In genomic region chr3:51196724-51197111, GRCm38 (mm10) we compare ENCODE assay signal across 16 mouse cellular contexts. TPM values are rescaled to one million over a fixed set of nuclear protein-coding genes. Genes with fewer than 3 reads are reported as not detected.
A peak's percentile ranks its signal among the peaks of the same experiment; 100 is the strongest.
DNase-seq lines count a peak whose midpoint lies in the region; TF ChIP-seq lines count a peak whose summit lies in the region.
"Had no signal": no experiment of that assay in that cellular context is flagged by ENCODE, and none has a peak within 500 bp of the region (broad histone marks: within the 10 kb centered on the region; RNA-seq: fewer than 3 reads in every experiment).

No protein-coding gene starts in this region.

- no peak overlapping the region for H3K4me3 ChIP-seq in gastrocnemius, adult 2 months
- H3K4me3 ChIP-seq in layer of hippocampus, adult 2 months = no peak overlapping the region
- no peak overlapping the region for H3K4me3 ChIP-seq in cortical plate, adult 2 months (ENCODE audit: insufficient read depth, low read length)
- H3K4me3 ChIP-seq in myocyte = no peak overlapping the region
- H3K4me3 ChIP-seq: embryonic facial prominence, embryonic 13.5 days; forebrain, embryonic 10.5 days; limb, embryonic 12.5 days; liver, embryonic 15.5 days; midbrain, embryonic 12.5 days; neural tube, embryonic 13.5 days had no signal

- no peaks in the 10 kb centered on the region for H3K36me3 ChIP-seq in myocyte (ENCODE audit: control insufficient read depth, insufficient read depth)
- H3K36me3 ChIP-seq: embryonic facial prominence, embryonic 13.5 days; forebrain, embryonic 10.5 days; limb, embryonic 12.5 days; liver, embryonic 15.5 days; midbrain, embryonic 12.5 days; neural tube, embryonic 13.5 days had no signal

- DNase-seq in gastrocnemius, adult 2 months = no peak
- DNase-seq in gastrocnemius, postnatal 25 days = no peak
- no peak for DNase-seq in layer of hippocampus, adult 2 months (ENCODE audit: low spot score in 2 of 2)
- no peak for DNase-seq in layer of hippocampus, adult 9-11 months
- DNase-seq in urinary bladder, postnatal 4 days (ENCODE audit: low spot score in 2 of 2) = no peak
- no peak for DNase-seq in thymus, postnatal 14 days
- DNase-seq: cerebellum, adult 8-10 months; thymus, adult 2 months had no signal

- TF ChIP-seq CTCF in gastrocnemius, adult 2 months (IDR thresholded peaks at IDR 0.05) = no peak
- no peak for TF ChIP-seq CTCF in layer of hippocampus, adult 2 months (conservative IDR thresholded peaks at IDR 0.05)
- TF ChIP-seq CTCF in cortical plate, adult 2 months (IDR thresholded peaks at IDR 0.05; ENCODE audit: extremely low read depth, insufficient read depth, low read length) = no peak

- intact Hi-C loops in gastrocnemius, adult 2 months (cut with DNase I) = no loop called here

- H3ac ChIP-seq in myocyte (ENCODE audit: control insufficient read depth, insufficient read length) = no peak overlapping the region

- no peak for TF ChIP-seq POLR2A in cortical plate, adult 2 months (IDR thresholded peaks at IDR 0.05; ENCODE audit: extremely low read depth, insufficient read depth, low read length)
- no peak for TF ChIP-seq POLR2A in myocyte (IDR thresholded peaks at IDR 0.05; ENCODE audit: insufficient read length, low read depth)

- no peaks in the 10 kb centered on the region for H3K27me3 ChIP-seq in myocyte (ENCODE audit: control insufficient read depth, insufficient read depth, insufficient read length)
- H3K27me3 ChIP-seq: embryonic facial prominence, embryonic 13.5 days; limb, embryonic 12.5 days; midbrain, embryonic 12.5 days; neural tube, embryonic 13.5 days had no signal

- peaks cover 6% of the 10 kb centered on the region; the same call in 1 of the 2 replicates for H3K4me1 ChIP-seq in cortical plate, adult 2 months (ENCODE audit: control insufficient read depth, insufficient read depth, low read length)
- H3K4me1 ChIP-seq: midbrain, embryonic 12.5 days had no signal

- H3K27ac ChIP-seq in gastrocnemius, adult 2 months = peak overlapping the region; percentile 67
- peak overlapping the region; percentile 82; the same call in 1 of the 2 replicates for H3K27ac ChIP-seq in layer of hippocampus, adult 2 months
- 0 out of 2 replicates have a peak overlapping the region, but pooled peaks have one; percentile 62 for H3K27ac ChIP-seq in cortical plate, adult 2 months (ENCODE audit: insufficient read depth, low read length)
- H3K27ac ChIP-seq: forebrain, embryonic 10.5 days; liver, embryonic 15.5 days; midbrain, embryonic 12.5 days; neural tube, embryonic 13.5 days had no signal

- H3K4me2 ChIP-seq in myocyte (ENCODE audit: low read depth) = peak overlapping the region; percentile 75
- H3K4me2 ChIP-seq: liver, embryonic 15.5 days; neural tube, embryonic 13.5 days had no signal

- no peaks in the 10 kb centered on the region for H3K79me2 ChIP-seq in myocyte (ENCODE audit: control insufficient read depth, insufficient read depth)

TF ChIP-seq in myocyte, 11 proteins besides CTCF, POLR2A, EP300 and RAD21:
- TF ChIP-seq E2F4 (IDR thresholded peaks at IDR 0.05; ENCODE audit: insufficient read depth) = no peak
- TF ChIP-seq SRF (IDR thresholded peaks at IDR 0.05; ENCODE audit: control insufficient read depth, insufficient read length, low read depth) = no peak
- no peak for TF ChIP-seq POLR2AphosphoS2 (IDR thresholded peaks at IDR 0.05; ENCODE audit: insufficient read length, low read depth)
- no peak for TF ChIP-seq MYOG (IDR thresholded peaks at IDR 0.05; ENCODE audit: control insufficient read depth in 1 of 3, insufficient read depth in 1 of 3, insufficient read length in 2 of 3, low read depth in 2 of 3)
- TF ChIP-seq USF1 (IDR thresholded peaks at IDR 0.05; ENCODE audit: low read depth) = no peak

RNA-seq across cellular contexts. Expression of gene Noct, which starts 27.5 kb away (rescaled TPM):
- 10 to 100 TPM; 23.7 to 34.3 TPM for total RNA-seq in gastrocnemius, adult 2 months (2021)
- total RNA-seq in gastrocnemius, postnatal 25 days (2021) = 10 to 100 TPM; 23.0 to 29.3 TPM
- 10 to 100 TPM; 57.2 to 61.0 TPM for total RNA-seq in layer of hippocampus, adult 2 months (2021)
- polyA plus RNA-seq in cortical plate, adult 2 months (2012; rRNA removed) = 31.8 and 32.5 TPM in 2 replicates
- 7.2 TPM for polyA plus RNA-seq in myocyte (2012; fragmentation: generic; extraction: Trizol)
